Mouse (Mus musculus): ENCODE data around the gene Stx1a. TPM values are rescaled to one million over a fixed set of nuclear protein-coding genes. Genes with fewer than 3 reads are reported as not detected.
A peak's percentile ranks its signal among the peaks of the same experiment; 100 is the strongest.

Gene Stx1a
- 21.8 and 22.3 TPM in 2 replicates for polyA plus RNA-seq (2016; fragmentation: Nextera tagmentation; extraction: Ambion mirVana)

DNA sequence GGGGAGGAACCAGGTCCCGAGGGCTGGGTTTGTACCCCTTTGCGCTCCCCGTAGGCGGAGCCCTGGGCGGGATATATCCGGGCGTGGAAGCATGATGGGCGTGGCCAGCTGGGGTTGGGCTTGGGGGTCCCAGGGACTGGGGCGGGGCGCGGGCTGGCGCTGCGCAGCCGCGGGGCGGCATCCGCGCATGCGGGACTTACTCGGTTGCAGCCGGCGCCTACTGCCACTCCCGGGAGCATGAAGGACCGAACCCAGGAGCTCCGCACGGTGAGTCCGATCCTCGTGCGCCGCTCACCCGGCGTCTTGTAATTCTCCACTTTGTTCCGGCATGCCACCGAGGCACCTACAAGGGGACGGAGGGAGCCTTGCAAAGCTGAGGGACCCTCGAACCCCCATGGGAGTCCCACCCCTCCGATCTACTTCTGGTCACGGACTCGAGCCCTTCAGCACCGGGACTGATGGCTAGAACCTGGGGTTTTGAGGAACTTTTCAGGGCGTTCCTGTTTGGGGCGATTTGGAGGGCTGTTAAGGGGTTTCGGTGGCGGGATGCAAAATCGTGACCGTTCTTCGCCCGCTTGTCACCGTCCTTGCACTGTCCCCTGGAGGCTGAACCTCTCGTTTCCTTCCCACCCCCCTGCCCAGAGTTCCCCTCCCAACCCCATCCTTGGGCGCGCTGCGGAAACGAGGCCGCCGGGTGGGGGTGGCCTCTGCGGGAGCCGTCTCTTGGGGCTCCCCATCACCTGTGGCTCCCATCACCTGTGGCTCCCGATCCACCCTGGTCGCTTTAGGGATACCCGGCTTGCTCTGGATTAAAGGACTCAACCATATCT is at the start of gene Stx1a:
TSS of gene Stx1a (plus strand) at position 139 of the 830 bp plus-strand sequence.
- H3K9ac ChIP-seq = peak within 1 kb of the TSS; percentile 83
- peaks cover 21% of the 10 kb centered on the region; the same call in 1 of the 2 replicates for H3K27me3 ChIP-seq
- H3K4me3 ChIP-seq (replicated peaks) = peak within 1 kb of the TSS; percentile 70
- ATAC-seq (ENCODE audit: low FRiP score) = peak; percentile 97
- H3K9me3 ChIP-seq = no peaks in the 10 kb centered on the region
- under 1% methylated on average over 48 of the region's 61 CpGs for WGBS
- no peaks in the 10 kb centered on the region for H3K36me3 ChIP-seq (replicated peaks)
- H3K4me1 ChIP-seq = peaks cover 14% of the 10 kb centered on the region
- H3K4me2 ChIP-seq = peak within 1 kb of the TSS; percentile 97
- H3K27ac ChIP-seq = 0 out of 2 replicates have a peak within 1 kb of the TSS, but pooled peaks have one; percentile 5

DNA sequence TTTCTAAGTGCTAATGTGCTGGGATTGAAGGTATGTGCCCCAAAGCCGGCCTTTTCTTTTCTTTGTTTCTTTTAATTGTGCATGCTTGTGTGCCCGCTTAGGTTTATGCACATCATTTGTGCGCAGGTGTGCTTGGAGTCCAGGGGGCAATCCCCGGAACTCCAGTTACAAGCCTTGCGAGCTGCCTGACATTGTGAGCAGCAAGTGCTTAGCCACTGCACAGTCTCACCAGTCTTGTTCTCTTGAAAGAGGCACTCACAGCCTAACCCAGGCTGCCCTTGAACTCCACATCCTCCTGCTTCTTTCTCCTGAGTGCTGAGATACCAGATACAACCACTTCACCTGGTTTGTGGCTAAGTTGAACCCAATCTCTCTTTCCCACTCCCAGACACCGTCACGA is 49.8 kb upstream of the Stx1a start:
- WGBS = 84% methylated on average over 7 of the region's 7 CpGs
- Histone ChIP-seq H3K9ac (no peak overlapping the region), H3K27me3 (peaks cover 6% of the 10 kb centered on the region; the same call in 1 of the 2 replicates), H3K4me3 (replicated peaks) (no peak overlapping the region), H3K4me2 (no peak overlapping the region), H3K27ac (no peak overlapping the region), H3K9me3 (no peaks in the 10 kb centered on the region), H3K4me1 (no peaks in the 10 kb centered on the region), H3K36me3 (replicated peaks) (no peaks in the 10 kb centered on the region)
- ATAC-seq (ENCODE audit: low FRiP score) = no peak

DNA sequence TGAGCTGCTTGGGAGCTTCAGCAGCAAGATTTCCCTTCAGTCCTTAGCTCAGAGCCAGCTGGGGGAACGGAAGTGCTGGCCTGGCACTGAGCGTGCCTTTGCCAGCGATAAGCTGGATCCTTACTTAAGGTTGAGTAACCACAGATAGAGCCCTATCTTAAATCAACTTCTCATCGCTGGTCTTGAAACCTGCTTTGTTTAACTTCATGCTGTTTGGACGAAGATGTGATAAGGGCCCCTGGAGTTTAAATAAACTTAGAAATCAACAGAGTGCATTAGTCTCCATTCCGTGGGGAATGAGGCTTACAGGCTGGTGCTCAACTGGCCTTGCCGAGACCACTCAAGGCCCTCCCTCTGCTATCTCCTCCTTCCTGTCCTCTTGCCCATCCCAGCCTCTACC is 49.0 kb upstream of the Stx1a start:
- Histone ChIP-seq H3K4me3 (replicated peaks) (no peak overlapping the region), H3K9me3 (no peaks in the 10 kb centered on the region), H3K36me3 (replicated peaks) (no peaks in the 10 kb centered on the region), H3K4me2 (no peak overlapping the region), H3K9ac (no peak overlapping the region), H3K4me1 (no peaks in the 10 kb centered on the region), H3K27me3 (peaks cover 6% of the 10 kb centered on the region; the same call in 1 of the 2 replicates), H3K27ac (no peak overlapping the region)
- WGBS = 75% methylated on average over 7 of the region's 7 CpGs
- ATAC-seq (ENCODE audit: low FRiP score) = no peak

DNA sequence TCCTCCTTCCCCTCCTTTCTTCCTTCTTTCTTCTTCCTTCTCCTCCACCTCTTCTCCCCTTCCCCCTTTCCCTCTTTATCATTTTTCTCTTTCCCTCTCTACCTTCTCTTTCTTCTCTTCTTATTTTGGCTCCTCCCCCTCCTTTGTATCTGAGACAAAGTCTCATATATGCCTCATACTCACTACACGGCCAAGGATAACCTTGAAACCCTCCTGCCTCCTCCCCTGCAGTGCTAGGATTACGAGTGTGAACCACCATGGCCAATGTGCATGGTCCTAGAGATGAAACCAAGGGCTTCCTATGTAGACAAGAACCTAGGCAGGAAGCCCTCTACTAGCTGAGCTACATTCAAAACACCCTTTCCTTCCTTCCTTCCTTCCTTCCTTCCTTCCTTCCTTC is 48.4 kb upstream of the Stx1a start:
- no peak for ATAC-seq (ENCODE audit: low FRiP score)
- Histone ChIP-seq H3K4me3 (replicated peaks) (no peak overlapping the region), H3K9me3 (no peaks in the 10 kb centered on the region), H3K4me1 (no peaks in the 10 kb centered on the region), H3K27ac (no peak overlapping the region), H3K27me3 (peaks cover 6% of the 10 kb centered on the region; the same call in 1 of the 2 replicates), H3K9ac (no peak overlapping the region), H3K4me2 (no peak overlapping the region), H3K36me3 (replicated peaks) (no peaks in the 10 kb centered on the region)
- 58% methylated on average over 2 of the region's 2 CpGs for WGBS

- Histone ChIP-seq H3K27ac (no peak overlapping the region), H3K27me3 (peaks cover 3% of the 10 kb centered on the region; the same call in 1 of the 2 replicates), H3K9ac (no peak overlapping the region), H3K9me3 (no peaks in the 10 kb centered on the region), H3K4me2 (no peak overlapping the region), H3K4me1 (no peaks in the 10 kb centered on the region), H3K4me3 (replicated peaks) (no peak overlapping the region), H3K36me3 (replicated peaks) (no peaks in the 10 kb centered on the region)
- no peak for ATAC-seq (ENCODE audit: low FRiP score)
- WGBS = 87% methylated on average over 2 of the region's 2 CpGs
These were observed 47.1 kb upstream of the Stx1a start for GRCm38 (mm10) chr5:134976164-134976563.

- Histone ChIP-seq H3K27me3 (peaks cover 3% of the 10 kb centered on the region; the same call in 1 of the 2 replicates), H3K4me3 (replicated peaks) (no peak overlapping the region), H3K27ac (no peak overlapping the region), H3K4me2 (no peak overlapping the region), H3K9ac (no peak overlapping the region), H3K4me1 (no peaks in the 10 kb centered on the region), H3K36me3 (replicated peaks) (no peaks in the 10 kb centered on the region), H3K9me3 (no peaks in the 10 kb centered on the region)
- 85% methylated on average over 14 of the region's 14 CpGs for WGBS
- no peak for ATAC-seq (ENCODE audit: low FRiP score)
These were observed 46.6 kb upstream of the Stx1a start for GRCm38 (mm10) chr5:134976577-134977250.

GRCm38 (mm10) chr5:134977837-134978236 is 45.4 kb upstream of the Stx1a start:
- Histone ChIP-seq H3K36me3 (replicated peaks) (no peaks in the 10 kb centered on the region), H3K4me2 (no peak overlapping the region), H3K4me3 (replicated peaks) (no peak overlapping the region), H3K4me1 (no peaks in the 10 kb centered on the region), H3K9ac (no peak overlapping the region), H3K9me3 (no peaks in the 10 kb centered on the region), H3K27ac (no peak overlapping the region), H3K27me3 (peaks cover 3% of the 10 kb centered on the region; the same call in 1 of the 2 replicates)
- WGBS = 86% methylated on average over 4 of the region's 4 CpGs
- ATAC-seq (ENCODE audit: low FRiP score) = no peak

DNA sequence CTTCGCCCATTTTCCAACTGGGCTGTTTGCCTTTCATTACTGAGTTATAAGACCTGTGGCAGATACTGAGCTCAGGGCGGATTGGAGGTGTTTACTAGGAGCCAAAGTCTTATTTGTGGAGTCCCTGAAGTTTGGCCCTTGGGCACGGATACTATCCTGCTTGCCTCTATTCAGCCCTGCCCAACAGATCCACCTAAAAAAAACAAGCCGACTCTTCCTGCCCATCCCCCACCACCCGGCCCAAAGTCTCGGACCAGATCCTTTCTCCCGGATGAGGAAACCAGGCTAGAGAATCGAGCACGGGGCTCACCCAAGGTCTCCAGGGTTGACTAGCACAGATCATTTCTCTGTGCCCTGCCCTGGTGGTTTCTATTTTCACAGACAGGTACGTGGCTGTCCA is 42.1 kb upstream of the Stx1a start:
- no peaks in the 10 kb centered on the region for H3K9me3 ChIP-seq
- H3K27me3 ChIP-seq = peaks cover 25% of the 10 kb centered on the region
- H3K4me2 ChIP-seq = no peak overlapping the region
- WGBS = 71% methylated on average over 10 of the region's 10 CpGs
- H3K9ac ChIP-seq = no peak overlapping the region
- H3K36me3 ChIP-seq (replicated peaks) = no peaks in the 10 kb centered on the region
- no peak for ATAC-seq (ENCODE audit: low FRiP score)
- peaks cover 18% of the 10 kb centered on the region for H3K4me1 ChIP-seq
- no peak overlapping the region for H3K4me3 ChIP-seq (replicated peaks)
- no peak overlapping the region for H3K27ac ChIP-seq

GRCm38 (mm10) chr5:134983111-134983510 is 40.2 kb upstream of the Stx1a start:
- H3K27me3 ChIP-seq = peaks cover 45% of the 10 kb centered on the region
- H3K4me1 ChIP-seq = peaks cover 33% of the 10 kb centered on the region
- ATAC-seq (ENCODE audit: low FRiP score) = no peak
- no peak overlapping the region for H3K4me2 ChIP-seq
- H3K4me3 ChIP-seq (replicated peaks) = no peak overlapping the region
- H3K36me3 ChIP-seq (replicated peaks) = no peaks in the 10 kb centered on the region
- 100% methylated on average over 1 of the region's 1 CpGs for WGBS
- H3K27ac ChIP-seq = no peak overlapping the region
- no peak overlapping the region for H3K9ac ChIP-seq
- no peaks in the 10 kb centered on the region for H3K9me3 ChIP-seq

DNA sequence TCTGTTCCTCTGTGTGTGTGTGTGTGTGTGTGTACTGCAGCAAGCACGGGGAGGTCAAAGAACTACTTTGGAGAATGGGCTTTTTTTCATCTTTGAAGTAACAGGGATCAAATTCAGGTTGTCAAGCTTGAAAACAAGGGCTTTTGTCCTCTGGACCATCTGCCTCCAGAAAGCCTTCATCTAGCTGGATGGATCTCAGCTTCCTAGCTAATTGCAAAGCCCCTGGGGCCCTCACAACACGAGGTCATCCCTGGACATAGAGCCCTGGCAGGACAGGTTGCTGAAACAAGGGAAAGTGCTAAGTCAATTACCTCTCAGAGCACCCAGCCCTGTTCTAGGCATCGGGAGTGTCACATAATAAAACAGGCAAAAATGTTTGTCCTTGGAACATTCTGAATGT is 39.5 kb upstream of the Stx1a start:
- no peak overlapping the region for H3K9ac ChIP-seq
- no peaks in the 10 kb centered on the region for H3K9me3 ChIP-seq
- 5% methylated on average over 3 of the region's 3 CpGs for WGBS
- no peaks in the 10 kb centered on the region for H3K36me3 ChIP-seq (replicated peaks)
- H3K27me3 ChIP-seq = peaks cover 48% of the 10 kb centered on the region
- no peak for ATAC-seq (ENCODE audit: low FRiP score)
- no peak overlapping the region for H3K4me2 ChIP-seq
- H3K27ac ChIP-seq = no peak overlapping the region
- H3K4me1 ChIP-seq = peaks cover 33% of the 10 kb centered on the region
- H3K4me3 ChIP-seq (replicated peaks) = no peak overlapping the region

DNA sequence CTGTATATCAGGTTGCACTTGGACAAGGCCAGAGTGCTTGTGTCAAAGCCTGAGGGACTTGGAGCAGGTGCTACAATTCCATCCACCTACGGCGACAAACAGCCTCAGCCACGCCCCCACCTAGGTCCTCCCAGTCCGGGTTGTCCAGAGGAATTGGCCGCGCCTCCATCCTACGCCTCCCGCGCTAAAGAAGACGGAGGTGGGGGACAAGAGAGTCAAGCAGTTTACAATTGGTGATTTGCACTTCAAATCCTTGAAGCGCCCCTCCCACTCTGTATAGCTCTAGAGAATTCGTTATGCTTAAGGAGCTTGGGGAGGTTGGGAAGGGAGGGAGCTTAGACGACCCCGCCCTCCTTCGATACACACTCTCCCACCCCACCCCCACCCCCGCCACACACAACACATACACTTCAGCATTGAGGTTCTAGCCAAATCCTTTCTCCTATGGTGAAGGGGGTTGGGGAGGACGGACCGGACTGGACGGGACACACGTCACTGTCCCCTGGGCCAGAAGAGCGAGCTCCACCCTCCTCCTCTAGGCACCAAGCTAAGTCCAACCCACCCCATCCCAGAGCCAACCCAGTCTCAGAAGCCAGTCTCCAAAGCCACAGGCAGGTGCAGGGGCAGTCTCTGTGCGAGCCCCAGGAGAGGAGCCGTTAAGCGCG is 37.5 kb upstream of the Stx1a start, which contains the start of gene Cldn3:
TSS of gene Cldn3 (plus strand) at position 582 of the 665 bp plus-strand sequence.
- ATAC-seq (ENCODE audit: low FRiP score) = 0 out of 2 replicates have a peak, but pooled peaks have one; percentile 33
- Histone ChIP-seq H3K27me3 (peaks cover 65% of the 10 kb centered on the region), H3K4me1 (peaks cover 33% of the 10 kb centered on the region), H3K9ac (0 out of 2 replicates have a peak within 1 kb of the TSS, but pooled peaks have one; percentile 4), H3K9me3 (no peaks in the 10 kb centered on the region), H3K27ac (0 out of 2 replicates have a peak within 1 kb of the TSS, but pooled peaks have one; percentile 1), H3K4me3 (replicated peaks) (peak within 1 kb of the TSS; percentile 25), H3K36me3 (replicated peaks) (no peaks in the 10 kb centered on the region), H3K4me2 (peak within 1 kb of the TSS; percentile 44)
- 2% methylated on average over 25 of the region's 25 CpGs for WGBS

Data from forebrain, embryonic 12.5 days (tissue).